Mouse (Mus musculus) brain, embryonic 14.5 days (tissue): ENCODE measurements around the gene Scel.

Experiments
- CTCF ChIP-seq: fragments of 200-500 bp; IDR thresholded peaks from 2 replicates; pipeline ENCODE4 v1.5.1; 2012; ENCODE audit warnings: inconsistent platforms, mild to moderate bottlenecking, moderate library complexity, borderline replicate concordance; ENCODE audit not compliant: insufficient read depth, insufficient read length; ENCODE audit errors: extremely low read depth
- POLR2A ChIP-seq: fragments of 200-500 bp; IDR thresholded peaks from 2 replicates; pipeline ENCODE4 v1.6.1; 2012; ENCODE audit warnings: mild to moderate bottlenecking, inconsistent platforms, borderline replicate concordance; ENCODE audit not compliant: poor library complexity, insufficient read depth, insufficient read length, severe bottlenecking; ENCODE audit errors: extremely low read depth

DNA sequence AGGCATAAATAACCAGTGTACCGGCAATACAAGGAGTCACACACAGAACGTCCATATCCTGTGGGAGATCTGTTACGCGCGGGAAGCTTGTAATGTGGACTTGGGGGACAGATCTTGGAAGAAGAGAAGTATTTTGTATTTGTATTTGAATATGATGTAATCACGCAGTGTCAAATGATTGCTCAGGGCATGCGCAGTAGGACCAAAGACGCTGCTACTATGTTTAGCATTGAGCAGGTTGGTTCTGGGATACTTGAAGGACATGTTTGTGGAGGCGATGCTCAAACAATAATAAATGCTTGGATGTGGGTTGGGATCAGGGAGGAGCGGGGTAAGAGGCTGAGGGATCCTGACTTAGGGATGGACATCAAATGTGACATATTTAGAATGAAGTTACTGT, 37.8 kb downstream of the Scel start:
- TF ChIP-seq CTCF (no peak), POLR2A (no peak)
